ENCODE assay signal across 8 mouse cellular contexts in genomic region chr15:77933770-77934169, GRCm38 (mm10). TPM values are rescaled to one million over a fixed set of nuclear protein-coding genes. Genes with fewer than 3 reads are reported as not detected.
A peak's percentile ranks its signal among the peaks of the same experiment; 100 is the strongest.
DNase-seq lines count a peak whose midpoint lies in the region; ATAC-seq lines count a peak whose summit lies in the region.

No protein-coding gene starts in this region.

- no peak overlapping the region for H3K4me3 ChIP-seq in embryonic facial prominence, embryonic 11.5 days (ENCODE audit: low read depth, low read length)
- peak overlapping the region; percentile 16; the same call in 1 of the 2 replicates for H3K4me3 ChIP-seq in limb, embryonic 10.5 days
- no peak overlapping the region for H3K4me3 ChIP-seq in midbrain, embryonic 12.5 days

- DNase-seq in adrenal gland, postnatal 10 days: peak; percentile 100
- DNase-seq in embryonic facial prominence, embryonic 11.5 days (ENCODE audit: low spot score): peak; percentile 97
- DNase-seq in heart, adult 18-20 months: peak; percentile 97 to 100
- DNase-seq in kidney, adult 18-20 months: peak; percentile 100
- DNase-seq in limb, embryonic 10.5 days (ENCODE audit: low spot score): peak; percentile 96
- peak; percentile 98 for DNase-seq in skeletal muscle tissue, adult 2 months (ENCODE audit: low read depth, low spot score)

- ATAC-seq in embryonic facial prominence, embryonic 11.5 days (replicated peaks; ENCODE audit: insufficient number of reproducible peaks, low FRiP score, low TSS enrichment, low read depth): no peak
- ATAC-seq in midbrain, embryonic 12.5 days (ENCODE audit: low FRiP score, low read depth): 0 out of 2 replicates have a peak, but pooled peaks have one; percentile 21
- no peak for ATAC-seq in activated CD4-positive, CD25-positive, alpha-beta regulatory T cell, adult 4 months

- H3K27me3 ChIP-seq in embryonic facial prominence, embryonic 11.5 days (ENCODE audit: control insufficient read depth, insufficient read depth, low read length): no peaks in the 10 kb centered on the region
- H3K27me3 ChIP-seq in limb, embryonic 10.5 days (ENCODE audit: low read depth, poor library complexity, severe bottlenecking): peaks cover 9% of the 10 kb centered on the region; the same call in 1 of the 2 replicates
- H3K27me3 ChIP-seq in midbrain, embryonic 12.5 days: peaks cover 14% of the 10 kb centered on the region; the same call in 1 of the 2 replicates

- no peaks in the 10 kb centered on the region for H3K9me3 ChIP-seq in embryonic facial prominence, embryonic 11.5 days (replicated peaks; ENCODE audit: control insufficient read depth, low read length)
- no peaks in the 10 kb centered on the region for H3K9me3 ChIP-seq in limb, embryonic 10.5 days (replicated peaks)
- H3K9me3 ChIP-seq in midbrain, embryonic 12.5 days: no peaks in the 10 kb centered on the region

- no peak overlapping the region for H3K4me2 ChIP-seq in embryonic facial prominence, embryonic 11.5 days (ENCODE audit: low read depth, low read length)
- H3K4me2 ChIP-seq in midbrain, embryonic 12.5 days (replicated peaks): peak overlapping the region; percentile 6

- H3K27ac ChIP-seq in embryonic facial prominence, embryonic 11.5 days (replicated peaks; ENCODE audit: low read depth, low read length): no peak overlapping the region
- H3K27ac ChIP-seq in limb, embryonic 10.5 days: peak overlapping the region; percentile 63; the same call in 1 of the 2 replicates
- no peak overlapping the region for H3K27ac ChIP-seq in midbrain, embryonic 12.5 days (replicated peaks)

- WGBS in embryonic facial prominence, embryonic 11.5 days: 1% methylated on average over 14 of the region's 14 CpGs
- 3% methylated on average over 14 of the region's 14 CpGs for WGBS in limb, embryonic 10.5 days
- WGBS in midbrain, embryonic 12.5 days: 1% methylated on average over 14 of the region's 14 CpGs

- no peaks in the 10 kb centered on the region for H3K36me3 ChIP-seq in embryonic facial prominence, embryonic 11.5 days (replicated peaks; ENCODE audit: control insufficient read depth, insufficient read depth, low read depth, low read length)
- H3K36me3 ChIP-seq in limb, embryonic 10.5 days: no peaks in the 10 kb centered on the region
- no peaks in the 10 kb centered on the region for H3K36me3 ChIP-seq in midbrain, embryonic 12.5 days

- H3K4me1 ChIP-seq in embryonic facial prominence, embryonic 11.5 days (ENCODE audit: control insufficient read depth, insufficient read depth, low read length): no peaks in the 10 kb centered on the region
- peaks cover 18% of the 10 kb centered on the region for H3K4me1 ChIP-seq in limb, embryonic 10.5 days
- peaks cover 16% of the 10 kb centered on the region for H3K4me1 ChIP-seq in midbrain, embryonic 12.5 days

- peak overlapping the region; percentile 43 for H3K9ac ChIP-seq in embryonic facial prominence, embryonic 11.5 days (replicated peaks; ENCODE audit: low read length)
- H3K9ac ChIP-seq in midbrain, embryonic 12.5 days (replicated peaks): no peak overlapping the region; the same call in 1 of the 2 replicates

RNA-seq across cellular contexts. Expression of gene Txn2, which starts 5.0 kb away (rescaled TPM):
- total RNA-seq in adrenal gland, postnatal 10 days (2021): 100 to 1,000 TPM; 321 to 368 TPM
- 239 and 248 TPM in 2 replicates for polyA plus RNA-seq in embryonic facial prominence, embryonic 11.5 days (2014; fragmentation: Nextera tagmentation; extraction: Ambion mirVana)
- total RNA-seq in heart, adult 18-20 months (2021): 100 to 1,000 TPM; 291 to 304 TPM
- 287 and 339 TPM in 2 replicates for polyA plus RNA-seq in limb, embryonic 10.5 days (2016; fragmentation: Nextera tagmentation; extraction: Ambion mirVana)
- 206 and 210 TPM in 2 replicates for polyA plus RNA-seq in midbrain, embryonic 12.5 days (2016; fragmentation: Nextera tagmentation; extraction: Ambion mirVana)
- 100 to 1,000 TPM; 219 to 245 TPM for polyA plus RNA-seq in activated CD4-positive, CD25-positive, alpha-beta regulatory T cell, adult 4 months (2017; shearing (Covaris generic))

RNA-seq across cellular contexts. Expression of gene Foxred2, which starts 22.8 kb away (rescaled TPM):
- total RNA-seq in adrenal gland, postnatal 10 days (2021): 1 to 10 TPM; 2.7 TPM
- 4.9 and 8.4 TPM in 2 replicates for polyA plus RNA-seq in embryonic facial prominence, embryonic 11.5 days (2014; fragmentation: Nextera tagmentation; extraction: Ambion mirVana)
- 1 to 10 TPM in 1 of 2 experiments, under 1 TPM in 1; 0.67 to 1.3 TPM for total RNA-seq in heart, adult 18-20 months (2021)
- 7.3 and 7.7 TPM in 2 replicates for polyA plus RNA-seq in limb, embryonic 10.5 days (2016; fragmentation: Nextera tagmentation; extraction: Ambion mirVana)
- polyA plus RNA-seq in midbrain, embryonic 12.5 days (2016; fragmentation: Nextera tagmentation; extraction: Ambion mirVana): 6.2 and 6.8 TPM in 2 replicates
- 1 to 10 TPM; 2.0 TPM for polyA plus RNA-seq in activated CD4-positive, CD25-positive, alpha-beta regulatory T cell, adult 4 months (2017; shearing (Covaris generic))

RNA-seq across cellular contexts. Expression of gene Eif3d, which starts 36.8 kb away (rescaled TPM):
- 100 to 1,000 TPM; 147 to 154 TPM for total RNA-seq in adrenal gland, postnatal 10 days (2021)
- polyA plus RNA-seq in embryonic facial prominence, embryonic 11.5 days (2014; fragmentation: Nextera tagmentation; extraction: Ambion mirVana): 246 and 247 TPM in 2 replicates
- total RNA-seq in heart, adult 18-20 months (2021): 10 to 100 TPM; 67.3 to 67.9 TPM
- 260 and 285 TPM in 2 replicates for polyA plus RNA-seq in limb, embryonic 10.5 days (2016; fragmentation: Nextera tagmentation; extraction: Ambion mirVana)
- 219 and 233 TPM in 2 replicates for polyA plus RNA-seq in midbrain, embryonic 12.5 days (2016; fragmentation: Nextera tagmentation; extraction: Ambion mirVana)
- polyA plus RNA-seq in activated CD4-positive, CD25-positive, alpha-beta regulatory T cell, adult 4 months (2017; shearing (Covaris generic)): 100 to 1,000 TPM; 169 to 182 TPM
